Mouse (Mus musculus) cerebellum, postnatal 4 days (tissue): ENCODE measurements around the gene Tnni3k.

Experiments used
- DNase-seq, 2 experiments: peaks; one replicate each; pipeline ENCODE4 v3.0.0; 2022; ENCODE audit warnings: low spot score in 2 of 2, mixed read lengths in 1 of 2

Tnni3k gene

DNA sequence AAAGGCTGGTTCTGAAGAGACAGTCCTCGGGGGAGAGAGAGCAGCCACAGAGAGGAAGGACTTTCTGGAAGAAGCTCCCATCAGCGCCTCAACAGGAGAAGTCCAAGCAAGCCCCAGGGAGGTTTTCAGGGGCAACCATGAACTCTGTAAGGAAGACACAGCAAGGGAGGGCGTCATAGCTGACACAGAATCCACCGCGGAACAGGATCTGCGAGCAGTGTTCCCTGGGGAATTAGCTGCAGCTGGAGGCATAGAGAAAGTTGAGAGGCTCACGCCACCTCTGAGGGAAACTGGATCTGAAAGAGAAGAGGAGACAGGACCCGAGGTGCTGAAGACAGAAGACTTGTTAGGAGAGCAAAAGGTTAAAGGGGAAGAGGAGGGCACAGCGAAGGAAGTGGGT is 291.8 kb downstream of the Tnni3k start:
- no peak for DNase-seq

GRCm38 (mm10) chr3:154761108-154761507 is 294.1 kb downstream of the Tnni3k start:
- DNase-seq = no peak

GRCm38 (mm10) chr3:154758089-154758488 is 297.1 kb downstream of the Tnni3k start:
- DNase-seq = no peak

DNA sequence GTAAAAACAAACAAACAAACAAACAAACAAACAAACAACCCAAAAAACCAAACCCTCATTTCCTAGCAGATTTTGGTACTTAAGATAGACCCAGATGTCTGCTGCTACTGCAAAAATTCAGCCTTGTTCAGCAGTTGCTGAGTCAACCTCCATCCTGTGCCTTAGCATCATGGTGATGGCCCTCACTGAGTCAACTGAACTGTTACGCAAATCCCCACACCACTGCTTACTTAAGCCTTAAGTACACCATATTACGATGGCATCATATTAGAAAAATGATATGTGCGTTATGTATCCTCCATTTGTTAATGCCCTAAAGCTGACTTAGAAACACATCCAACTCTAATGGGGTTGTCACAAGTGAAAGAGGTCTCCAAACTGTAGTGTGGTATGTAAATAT is 300.0 kb downstream of the Tnni3k start:
- DNase-seq = no peak

GRCm38 (mm10) chr3:154754505-154754904 is 300.7 kb downstream of the Tnni3k start:
- no peak for DNase-seq

GRCm38 (mm10) chr3:154744317-154744716 is 310.9 kb downstream of the Tnni3k start:
- no peak for DNase-seq

DNA sequence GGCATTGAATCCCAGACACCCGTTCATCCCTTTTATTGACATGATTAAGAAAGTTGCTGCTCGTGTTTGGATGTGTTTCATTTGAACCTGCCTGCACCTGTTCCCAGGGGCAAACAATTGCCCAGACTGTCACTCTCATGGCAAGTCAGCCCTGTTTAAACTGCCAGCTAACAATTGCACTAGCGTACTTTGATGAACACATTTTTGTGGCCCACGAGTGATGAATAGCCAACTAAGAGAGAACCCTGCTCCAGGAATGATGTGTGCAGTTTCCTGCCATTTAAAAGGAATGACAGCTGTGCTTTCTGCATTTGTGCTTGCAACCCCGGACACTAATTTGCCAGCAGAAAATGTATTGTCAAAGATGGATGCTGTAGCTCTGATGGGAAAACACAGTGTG is 312.3 kb downstream of the Tnni3k start:
- no peak for DNase-seq

DNA sequence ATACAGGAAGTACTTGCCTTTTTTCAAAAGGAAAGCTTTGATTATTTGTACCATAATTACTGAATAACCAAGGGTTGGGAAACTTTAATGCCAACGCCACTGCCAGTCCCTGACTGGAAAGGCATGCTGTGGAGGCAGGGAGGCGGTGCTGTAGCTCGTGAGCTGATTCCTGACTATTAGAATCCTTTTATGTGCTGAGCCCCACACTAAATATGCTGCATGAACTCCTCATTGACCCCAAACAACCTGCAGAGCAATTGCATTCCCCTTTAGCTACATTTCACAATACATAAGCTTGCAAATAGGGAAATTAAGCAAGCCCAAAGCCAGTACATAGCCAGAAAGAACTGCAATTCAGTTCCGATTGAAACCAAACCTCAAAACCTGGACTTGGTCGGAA is 313.7 kb downstream of the Tnni3k start:
- DNase-seq = no peak
